ENCODE assay signal across 23 mouse cellular contexts in genomic region chr7:128368828-128369227, GRCm38 (mm10). TPM values are rescaled to one million over a fixed set of nuclear protein-coding genes. Genes with fewer than 3 reads are reported as not detected.
A peak's percentile ranks its signal among the peaks of the same experiment; 100 is the strongest.
DNase-seq lines count a peak whose midpoint lies in the region; ATAC-seq and TF ChIP-seq lines count a peak whose summit lies in the region.
"Had no signal": no experiment of that assay in that cellular context is flagged by ENCODE, and none has a peak within 500 bp of the region (broad histone marks: within the 10 kb centered on the region; RNA-seq: fewer than 3 reads in every experiment).

No protein-coding gene starts in this region.

- peaks cover 49% of the 10 kb centered on the region for H3K4me1 ChIP-seq in lung, embryonic 15.5 days
- peaks cover 5% of the 10 kb centered on the region for H3K4me1 ChIP-seq in stomach, postnatal 0 days (replicated peaks; ENCODE audit: control insufficient read depth, insufficient read depth)
- no peaks in the 10 kb centered on the region for H3K4me1 ChIP-seq in heart, adult 2 months (ENCODE audit: control insufficient read depth, insufficient read depth, low read length)
- H3K4me1 ChIP-seq: forebrain, embryonic 13.5 days; kidney, embryonic 15.5 days; limb, embryonic 13.5 days had no signal

- TF ChIP-seq CTCF in stomach, postnatal 0 days (IDR thresholded peaks at IDR 0.05; ENCODE audit: low read depth): no peak
- no peak for TF ChIP-seq CTCF in heart, adult 2 months (IDR thresholded peaks at IDR 0.05)

- H3K79me2 ChIP-seq in heart, adult 2 months (replicated peaks; ENCODE audit: control insufficient read depth, insufficient read depth, low read length): no peaks in the 10 kb centered on the region

- DNase-seq in lung, adult 18-20 months: no peak
- DNase-seq in thymus, postnatal 14 days: peak; percentile 43
- no peak for DNase-seq in thymus, postnatal 10 days (ENCODE audit: low spot score in 2 of 2)
- no peak for DNase-seq in stomach, postnatal 0 days (ENCODE audit: low spot score)
- DNase-seq in cerebellum, adult 11 months: no peak
- DNase-seq in heart, adult 2 months: no peak
- DNase-seq: adrenal gland, adult 8-10 months; cerebellum, adult 8-10 months; cerebellum, postnatal 25 days; gastrocnemius, postnatal 10 days; heart, postnatal 4 days; kidney, adult 18-20 months; kidney, postnatal 25 days; right cerebral cortex, adult 18-20 months had no signal

- no peak for TF ChIP-seq POLR2A in heart, adult 2 months (IDR thresholded peaks at IDR 0.05; ENCODE audit: insufficient read depth, low read depth, low read length)

- no peak overlapping the region for H3K4me2 ChIP-seq in lung, embryonic 15.5 days
- no peak overlapping the region for H3K4me2 ChIP-seq in stomach, postnatal 0 days (replicated peaks; ENCODE audit: low read depth)
- H3K4me2 ChIP-seq: forebrain, embryonic 13.5 days; heart, embryonic 11.5 days; hindbrain, embryonic 13.5 days; kidney, embryonic 15.5 days; limb, embryonic 13.5 days; liver, embryonic 11.5 days; midbrain, embryonic 11.5 days had no signal

- H3K9me3 ChIP-seq in lung, embryonic 15.5 days: no peaks in the 10 kb centered on the region
- H3K9me3 ChIP-seq in stomach, postnatal 0 days (ENCODE audit: control insufficient read depth, low read length): no peaks in the 10 kb centered on the region
- H3K9me3 ChIP-seq: hindbrain, embryonic 13.5 days; kidney, embryonic 15.5 days; limb, embryonic 13.5 days had no signal

- no peak overlapping the region for H3K4me3 ChIP-seq in lung, embryonic 15.5 days
- H3K4me3 ChIP-seq in stomach, postnatal 0 days (ENCODE audit: low read depth, low read length): no peak overlapping the region
- no peak overlapping the region for H3K4me3 ChIP-seq in heart, adult 2 months
- H3K4me3 ChIP-seq: forebrain, embryonic 13.5 days; hindbrain, embryonic 13.5 days; kidney, embryonic 15.5 days; limb, embryonic 13.5 days had no signal

- peaks cover 9% of the 10 kb centered on the region for H3K36me3 ChIP-seq in lung, embryonic 15.5 days
- no peaks in the 10 kb centered on the region for H3K36me3 ChIP-seq in stomach, postnatal 0 days (ENCODE audit: control insufficient read depth, insufficient read depth, low read length)
- no peaks in the 10 kb centered on the region for H3K36me3 ChIP-seq in heart, adult 2 months (ENCODE audit: control insufficient read depth, insufficient read depth, low read length)
- H3K36me3 ChIP-seq: kidney, embryonic 15.5 days had no signal

- intact Hi-C loops in heart, adult 2 months (cut with DNase I): no loop called here

- peak overlapping the region; percentile 54 for H3K27ac ChIP-seq in lung, embryonic 15.5 days
- H3K27ac ChIP-seq in stomach, postnatal 0 days (replicated peaks): 0 out of 2 replicates have a peak overlapping the region, but pooled peaks have one; percentile 35
- H3K27ac ChIP-seq in heart, adult 2 months: no peak overlapping the region
- H3K27ac ChIP-seq: forebrain, embryonic 13.5 days; hindbrain, embryonic 13.5 days; kidney, embryonic 15.5 days; limb, embryonic 13.5 days had no signal

- ATAC-seq in lung, embryonic 15.5 days (ENCODE audit: borderline replicate concordance, extremely low read depth, low FRiP score, low TSS enrichment): no peak
- ATAC-seq in stomach, postnatal 0 days (ENCODE audit: low FRiP score, low TSS enrichment): no peak
- ATAC-seq: forebrain, embryonic 13.5 days; midbrain, embryonic 16.5 days had no signal

- WGBS in lung, embryonic 15.5 days: 83% methylated on average over 6 of the region's 6 CpGs
- 80% methylated on average over 6 of the region's 6 CpGs for WGBS in stomach, postnatal 0 days
- 82% methylated on average over 6 of the region's 6 CpGs for WGBS in heart, adult 2 months

- no peak for TF ChIP-seq EP300 in stomach, postnatal 0 days (optimal IDR thresholded peaks at IDR 0.05)
- TF ChIP-seq EP300 in heart, adult 2 months (IDR thresholded peaks at IDR 0.05; ENCODE audit: insufficient read depth, low read depth, low read length): no peak

- no peak overlapping the region for H3K9ac ChIP-seq in lung, embryonic 15.5 days
- H3K9ac ChIP-seq in stomach, postnatal 0 days (ENCODE audit: low read length): no peak overlapping the region
- no peak overlapping the region for H3K9ac ChIP-seq in heart, adult 2 months (ENCODE audit: low read depth, low read length)
- H3K9ac ChIP-seq: forebrain, embryonic 13.5 days; hindbrain, embryonic 13.5 days; kidney, embryonic 15.5 days; limb, embryonic 13.5 days had no signal

- H3K27me3 ChIP-seq in lung, embryonic 15.5 days: no peaks in the 10 kb centered on the region
- H3K27me3 ChIP-seq in stomach, postnatal 0 days (ENCODE audit: control insufficient read depth, insufficient read depth, low read length): no peaks in the 10 kb centered on the region
- no peaks in the 10 kb centered on the region for H3K27me3 ChIP-seq in heart, adult 2 months (ENCODE audit: control insufficient read depth, insufficient read depth, low read length)
- H3K27me3 ChIP-seq: forebrain, embryonic 13.5 days; hindbrain, embryonic 13.5 days; kidney, embryonic 15.5 days; limb, embryonic 13.5 days had no signal

RNA-seq across cellular contexts. Expression of gene Rgs10, which starts 49.7 kb away (rescaled TPM):
- polyA plus RNA-seq in lung, embryonic 15.5 days (2015; fragmentation: Nextera tagmentation; extraction: Ambion mirVana): 35.1 and 36.6 TPM in 2 replicates
- 24.5 and 28.9 TPM in 2 replicates for polyA plus RNA-seq in stomach, postnatal 0 days (2015; fragmentation: Nextera tagmentation; extraction: Ambion mirVana)
- total RNA-seq in heart, adult 2 months (2021): 10 to 100 TPM in 1 of 2 experiments, 1 to 10 TPM in 1; 9.8 to 14.3 TPM
- polyA plus RNA-seq in heart, adult 2 months (2012; rRNA removed): 4.8 and 5.0 TPM in 2 replicates
